Mouse (Mus musculus) ES-Bruce4 (cell line): ENCODE results near the gene Gm49361.

ENCODE experiments used
- CTCF ChIP-seq: IDR thresholded peaks from one replicate; pipeline ENCODE4 v1.8.1; 2011; ENCODE audit warnings: low read depth, low read length
- EP300 ChIP-seq: IDR thresholded peaks from 2 replicates; pipeline ENCODE4 v1.6.1; 2011; ENCODE audit warnings: low read depth, low read length; ENCODE audit not compliant: insufficient read depth

DNA sequence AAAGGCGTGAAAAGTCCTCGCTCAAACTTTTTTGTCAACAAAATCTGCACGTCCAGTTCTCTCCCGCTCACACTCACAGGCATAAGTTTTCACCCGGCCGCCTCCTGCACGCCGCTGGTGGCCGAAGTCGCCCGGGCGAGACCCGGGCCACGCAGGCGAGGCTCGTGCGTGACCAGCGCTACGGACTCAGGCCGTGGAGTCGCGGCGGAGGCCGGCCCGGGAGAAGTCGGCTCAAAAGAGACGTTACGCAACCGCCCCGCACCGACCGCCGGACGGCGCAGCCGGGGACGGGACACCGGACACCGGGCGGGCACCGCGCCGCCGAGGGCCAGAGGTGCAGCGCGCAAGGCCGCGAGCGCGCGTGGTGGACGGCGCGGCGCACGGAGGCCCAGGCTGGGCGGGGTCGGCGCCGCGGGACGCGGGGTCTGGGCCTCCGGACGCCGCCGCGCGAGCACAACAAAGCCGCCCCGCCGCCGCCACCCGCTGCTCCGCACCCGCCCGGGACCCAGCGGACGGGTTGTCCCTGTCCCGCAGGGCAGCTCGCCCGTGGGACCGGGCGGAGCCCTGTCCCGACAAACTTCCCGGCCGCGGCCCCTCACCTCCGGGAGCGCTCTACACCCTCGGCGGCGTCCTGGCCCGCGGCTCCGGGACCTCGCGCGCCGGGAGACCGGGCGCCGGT lies 473 bp downstream of the Gm49361 start:
- no peak for TF ChIP-seq EP300
- TF ChIP-seq CTCF: no peak
